ENCODE assay signal across 14 mouse cellular contexts in the genomic region with DNA sequence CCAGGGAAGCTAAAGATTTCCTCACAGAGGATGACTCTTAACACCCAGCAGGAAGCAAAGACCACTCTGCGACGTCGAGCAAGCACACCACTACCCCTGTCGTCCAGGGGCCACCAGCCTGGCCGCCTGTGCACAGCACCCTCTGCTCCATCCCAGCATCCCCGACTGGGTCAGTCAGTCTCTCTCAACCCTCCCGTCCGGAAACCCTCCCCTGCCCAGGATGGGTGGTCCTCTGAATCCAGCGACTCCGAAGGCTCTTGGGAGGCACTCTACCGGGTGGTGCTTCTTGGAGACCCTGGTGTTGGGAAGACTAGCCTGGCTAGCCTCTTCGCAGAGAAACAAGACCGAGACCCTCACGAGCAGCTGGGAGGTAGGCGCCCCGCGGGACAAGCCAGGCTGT. TPM values are rescaled to one million over a fixed set of nuclear protein-coding genes. Genes with fewer than 3 reads are reported as not detected.
DNase-seq lines count a peak whose midpoint lies in the region; ATAC-seq lines count a peak whose summit lies in the region.
"Had no signal": no experiment of that assay in that cellular context is flagged by ENCODE, and none has a peak within 500 bp of the region (broad histone marks: within the 10 kb centered on the region; RNA-seq: fewer than 3 reads in every experiment).

No protein-coding gene starts in this region.

- H3K27ac ChIP-seq in kidney, embryonic 16.5 days (ENCODE audit: low read length), result peak overlapping the region; percentile 62
- H3K27ac ChIP-seq in embryonic facial prominence, embryonic 15.5 days (replicated peaks), result no peak overlapping the region
- H3K27ac ChIP-seq in heart, embryonic 15.5 days, result no peak overlapping the region

- peaks cover 52% of the 10 kb centered on the region for H3K4me1 ChIP-seq in kidney, embryonic 16.5 days (ENCODE audit: insufficient read depth, low read length)
- H3K4me1 ChIP-seq in embryonic facial prominence, embryonic 15.5 days, result peaks cover 13% of the 10 kb centered on the region
- peaks cover 21% of the 10 kb centered on the region for H3K4me1 ChIP-seq in heart, embryonic 15.5 days (replicated peaks)

- H3K4me3 ChIP-seq in kidney, embryonic 16.5 days (ENCODE audit: low read length), result peak overlapping the region; percentile 60
- no peak overlapping the region for H3K4me3 ChIP-seq in embryonic facial prominence, embryonic 15.5 days (replicated peaks)
- H3K4me3 ChIP-seq in heart, embryonic 15.5 days, result peak overlapping the region; percentile 49

- DNase-seq in kidney, adult 8-10 months, result no peak
- peak; percentile 52 to 67 for DNase-seq in kidney, postnatal 4 days
- no peak for DNase-seq in layer of hippocampus, adult 9-10 months (ENCODE audit: low spot score)
- DNase-seq in layer of hippocampus, postnatal 10 days (ENCODE audit: low spot score in 2 of 2), result no peak
- DNase-seq: cerebellum, adult 9-10 months; liver; retina, postnatal 1 day had no signal

- H3K36me3 ChIP-seq in kidney, embryonic 16.5 days (ENCODE audit: insufficient read depth, low read length), result peaks cover 16% of the 10 kb centered on the region; the same call in 1 of the 2 replicates
- no peaks in the 10 kb centered on the region for H3K36me3 ChIP-seq in embryonic facial prominence, embryonic 15.5 days
- H3K36me3 ChIP-seq in heart, embryonic 15.5 days, result no peaks in the 10 kb centered on the region

- H3K9ac ChIP-seq in kidney, embryonic 16.5 days (replicated peaks; ENCODE audit: low read length), result peak overlapping the region; percentile 74
- no peak overlapping the region for H3K9ac ChIP-seq in embryonic facial prominence, embryonic 15.5 days
- no peak overlapping the region for H3K9ac ChIP-seq in heart, embryonic 15.5 days

- ATAC-seq in kidney, embryonic 16.5 days (ENCODE audit: low FRiP score, low TSS enrichment), result peak; percentile 24; the same call in 1 of the 2 replicates
- ATAC-seq in embryonic facial prominence, embryonic 15.5 days (ENCODE audit: insufficient number of reproducible peaks, low FRiP score, low TSS enrichment, low read depth), result no peak
- ATAC-seq in heart, embryonic 15.5 days (replicated peaks; ENCODE audit: insufficient number of reproducible peaks, insufficient read depth, low FRiP score, low read depth), result no peak
- ATAC-seq: forebrain, embryonic 16.5 days had no signal

- H3K27me3 ChIP-seq in kidney, embryonic 16.5 days (ENCODE audit: insufficient read depth, low read length), result peaks cover 5% of the 10 kb centered on the region; the same call in 1 of the 2 replicates
- peaks cover 41% of the 10 kb centered on the region for H3K27me3 ChIP-seq in embryonic facial prominence, embryonic 15.5 days
- peaks cover 33% of the 10 kb centered on the region for H3K27me3 ChIP-seq in heart, embryonic 15.5 days

- H3K9me3 ChIP-seq in kidney, embryonic 16.5 days (ENCODE audit: low read length), result no peaks in the 10 kb centered on the region
- H3K9me3 ChIP-seq in embryonic facial prominence, embryonic 15.5 days (replicated peaks), result no peaks in the 10 kb centered on the region
- H3K9me3 ChIP-seq in heart, embryonic 15.5 days (replicated peaks), result no peaks in the 10 kb centered on the region

- WGBS in kidney, embryonic 16.5 days, result 29% methylated on average over 17 of the region's 17 CpGs
- 41% methylated on average over 17 of the region's 17 CpGs for WGBS in embryonic facial prominence, embryonic 15.5 days
- WGBS in heart, embryonic 15.5 days, result 53% methylated on average over 17 of the region's 17 CpGs

- H3K4me2 ChIP-seq in kidney, embryonic 16.5 days (replicated peaks; ENCODE audit: low read depth, low read length), result peak overlapping the region; percentile 74
- peak overlapping the region; percentile 88; the same call in 1 of the 2 replicates for H3K4me2 ChIP-seq in embryonic facial prominence, embryonic 15.5 days (replicated peaks)
- peak overlapping the region; percentile 85 for H3K4me2 ChIP-seq in heart, embryonic 15.5 days

RNA-seq across cellular contexts. Expression of a gene that starts 1.3 kb away (rescaled TPM):
- 59.1 and 62.6 TPM in 2 replicates for polyA plus RNA-seq in kidney, embryonic 16.5 days (2015; fragmentation: Nextera tagmentation; extraction: Ambion mirVana)
- polyA plus RNA-seq in embryonic facial prominence, embryonic 15.5 days (2015; fragmentation: Nextera tagmentation; extraction: Ambion mirVana), result 5.0 and 5.3 TPM in 2 replicates
- 12.1 and 12.7 TPM in 2 replicates for polyA plus RNA-seq in heart, embryonic 15.5 days (2015; fragmentation: Nextera tagmentation; extraction: Ambion mirVana)
- under 1 TPM; 0.91 to 0.96 TPM for total RNA-seq in layer of hippocampus, postnatal 10 days (2021)

RNA-seq across cellular contexts. Expression of a gene that starts 5.2 kb away (rescaled TPM):
- polyA plus RNA-seq in kidney, embryonic 16.5 days (2015; fragmentation: Nextera tagmentation; extraction: Ambion mirVana), result 24.4 and 31.8 TPM in 2 replicates
- polyA plus RNA-seq in embryonic facial prominence, embryonic 15.5 days (2015; fragmentation: Nextera tagmentation; extraction: Ambion mirVana), result 1.5 and 3.4 TPM in 2 replicates
- 0.77 and 0.86 TPM in 2 replicates for polyA plus RNA-seq in heart, embryonic 15.5 days (2015; fragmentation: Nextera tagmentation; extraction: Ambion mirVana)
- not detected for total RNA-seq in layer of hippocampus, postnatal 10 days (2021)
- total RNA-seq: heart, postnatal 14 days had no signal
- polyA plus RNA-seq: forebrain, embryonic 16.5 days; neural tube, embryonic 11.5 days had no signal

RNA-seq across cellular contexts. Expression of a gene that starts 23.9 kb away (rescaled TPM):
- polyA plus RNA-seq in kidney, embryonic 16.5 days (2015; fragmentation: Nextera tagmentation; extraction: Ambion mirVana), result 0.51 and 0.86 TPM in 2 replicates
- polyA plus RNA-seq in embryonic facial prominence, embryonic 15.5 days (2015; fragmentation: Nextera tagmentation; extraction: Ambion mirVana), result not detected in 2 replicates
- polyA plus RNA-seq in heart, embryonic 15.5 days (2015; fragmentation: Nextera tagmentation; extraction: Ambion mirVana), result not detected in 2 replicates
- total RNA-seq in layer of hippocampus, postnatal 10 days (2021), result not detected
- total RNA-seq: heart, postnatal 14 days had no signal
- polyA plus RNA-seq: forebrain, embryonic 16.5 days; large intestine, adult 2 months; neural tube, embryonic 11.5 days had no signal

RNA-seq across cellular contexts. Expression of a gene that starts 28.9 kb away (rescaled TPM):
- not detected in 2 replicates for polyA plus RNA-seq in kidney, embryonic 16.5 days (2015; fragmentation: Nextera tagmentation; extraction: Ambion mirVana)
- not detected in 2 replicates for polyA plus RNA-seq in embryonic facial prominence, embryonic 15.5 days (2015; fragmentation: Nextera tagmentation; extraction: Ambion mirVana)
- not detected in 2 replicates for polyA plus RNA-seq in heart, embryonic 15.5 days (2015; fragmentation: Nextera tagmentation; extraction: Ambion mirVana)
- total RNA-seq in layer of hippocampus, postnatal 10 days (2021), result not detected
- total RNA-seq: heart, postnatal 14 days had no signal
- polyA plus RNA-seq: forebrain, embryonic 16.5 days; large intestine, adult 2 months; neural tube, embryonic 11.5 days had no signal

RNA-seq across cellular contexts. Expression of a gene that starts 41.2 kb away (rescaled TPM):
- 158 and 159 TPM in 2 replicates for polyA plus RNA-seq in kidney, embryonic 16.5 days (2015; fragmentation: Nextera tagmentation; extraction: Ambion mirVana)
- polyA plus RNA-seq in embryonic facial prominence, embryonic 15.5 days (2015; fragmentation: Nextera tagmentation; extraction: Ambion mirVana), result 130 and 137 TPM in 2 replicates
- 70.6 and 86.1 TPM in 2 replicates for polyA plus RNA-seq in heart, embryonic 15.5 days (2015; fragmentation: Nextera tagmentation; extraction: Ambion mirVana)
- total RNA-seq in layer of hippocampus, postnatal 10 days (2021), result 100 to 1,000 TPM; 109 to 114 TPM

Comparison
In these comparisons a context has a peak if more than half of its experiments do, and no peak if none do; other contexts are left out.
1. DNase-seq: peak in kidney, postnatal 4 days (2 of 2); none in kidney, adult 8-10 months (0 of 2), layer of hippocampus, adult 9-10 months (single experiment) and layer of hippocampus, postnatal 10 days (0 of 2).
2. Peak in every context shown above with its lines, with median percentiles within 50 percentile points of each other: H3K4me2 ChIP-seq.